Mouse (Mus musculus) thymus, adult 2 months (tissue): Measurements from ENCODE around the gene Stim1. TPM values are rescaled to one million over a fixed set of nuclear protein-coding genes. Genes with fewer than 3 reads are reported as not detected.

Experiments used
- DNase-seq: peaks from one replicate; pipeline ENCODE4 v3.0.0; 2021
- H3K27ac ChIP-seq: fragments of 200-500 bp; 2 replicates; pipeline ENCODE4 v1.5.1; 2012; ENCODE audit warnings: low read length, control low read depth; ENCODE audit not compliant: control insufficient read depth, insufficient read depth
- H3K27me3 ChIP-seq: fragments of 200-500 bp; 2 replicates; pipeline ENCODE4 v1.6.1; 2012; ENCODE audit warnings: mild to moderate bottlenecking, low read length, moderate library complexity, mixed read lengths; ENCODE audit not compliant: control insufficient read depth, insufficient read depth
- H3K36me3 ChIP-seq: fragments of 200-500 bp; 2 replicates; pipeline ENCODE4 v1.6.1; 2012; ENCODE audit warnings: mild to moderate bottlenecking, low read length, moderate library complexity; ENCODE audit not compliant: control insufficient read depth, insufficient read depth
- H3K4me1 ChIP-seq: fragments of 200-500 bp; replicated peaks from 2 replicates; pipeline ENCODE4 v1.6.1; 2012; ENCODE audit warnings: low read length; ENCODE audit not compliant: control insufficient read depth, insufficient read depth
- H3K4me3 ChIP-seq: fragments of 200-500 bp; 2 replicates; pipeline ENCODE4 v1.5.1; 2012; ENCODE audit warnings: mild to moderate bottlenecking, low read length, control low read depth, moderate library complexity; ENCODE audit not compliant: control insufficient read depth, insufficient read depth
- CTCF ChIP-seq: fragments of 200-500 bp; IDR thresholded peaks from 2 replicates; pipeline ENCODE4 v1.5.1; 2012; ENCODE audit warnings: mild to moderate bottlenecking, control low read depth, low read length, moderate library complexity, borderline replicate concordance; ENCODE audit not compliant: control insufficient read depth, poor library complexity, insufficient read depth; ENCODE audit errors: extremely low read depth
- POLR2A ChIP-seq: fragments of 200-500 bp; IDR thresholded peaks from 2 replicates; pipeline ENCODE4 v1.6.1; 2012; ENCODE audit warnings: mild to moderate bottlenecking, low read length, control low read depth, moderate library complexity; ENCODE audit not compliant: control insufficient read depth, poor library complexity, insufficient read depth; ENCODE audit errors: extremely low read depth
- WGBS: fragments of 180-500 bp; shearing (Covaris S2); methylation state at CpG from one replicate; pipeline ENCODE4 v1.1.7; 2018; 5-methylcytosine and 5-hydroxymethylcytosine counted together
- polyA plus RNA-seq: library from polyadenylated mRNA; depleted of rRNA; stranded (reverse); fragments of >200 nt; gene quantifications from 2 replicates; pipeline ENCODE4 v1.2.3, GENCODE M21; 2012

Stim1 gene
- polyA plus RNA-seq, 1 experiment = 98.6 TPM

DNA sequence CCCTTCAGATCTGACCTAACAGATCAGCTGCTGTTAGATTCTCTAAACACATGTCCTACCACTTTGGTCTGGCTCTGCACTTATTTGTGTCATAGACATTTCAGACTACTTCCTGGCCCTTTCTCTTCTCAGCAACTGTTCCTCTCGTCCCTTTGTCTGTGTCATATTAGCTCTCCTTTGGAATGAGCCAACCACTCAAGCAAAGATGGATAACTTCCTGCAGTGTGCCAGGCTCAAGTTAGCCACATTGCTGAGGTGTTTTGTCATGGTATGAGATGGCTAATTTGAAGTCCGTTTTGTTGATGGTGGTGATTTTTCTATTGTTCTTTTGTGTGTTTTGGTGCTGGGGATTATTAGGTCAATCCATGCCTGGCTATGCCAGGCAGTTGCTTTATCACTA, 93.7 kb downstream of the Stim1 start:
- WGBS = 84% methylated on average over 2 of the region's 2 CpGs
- no peak overlapping the region for H3K27ac ChIP-seq
- no peak for TF ChIP-seq POLR2A
- TF ChIP-seq CTCF = no peak
- H3K4me1 ChIP-seq = no peaks in the 10 kb centered on the region
- H3K4me3 ChIP-seq = no peak overlapping the region
- no peak for DNase-seq
- H3K27me3 ChIP-seq = no peaks in the 10 kb centered on the region
- no peaks in the 10 kb centered on the region; the same call in 1 of the 2 replicates for H3K36me3 ChIP-seq

DNA sequence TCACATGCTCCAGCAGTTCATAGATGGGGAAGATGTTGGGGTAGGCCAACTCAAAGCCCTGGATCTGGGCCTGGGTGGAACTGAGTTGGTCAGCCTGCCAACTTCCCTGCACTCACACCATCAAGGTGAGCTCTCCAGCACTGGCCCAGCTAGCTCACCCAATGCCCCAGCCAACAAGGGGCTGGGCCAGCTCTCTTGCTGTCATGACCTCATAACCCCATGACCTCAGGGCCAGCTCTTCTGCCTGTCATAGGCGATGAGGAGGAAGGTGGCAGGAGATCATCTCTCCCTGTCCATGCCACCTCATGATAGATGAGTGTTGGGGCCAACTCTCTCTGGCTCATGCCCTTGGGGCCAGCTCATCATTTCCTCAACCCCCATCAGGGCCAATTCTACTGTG, 96.2 kb downstream of the Stim1 start:
- Histone ChIP-seq H3K36me3 (no peaks in the 10 kb centered on the region), H3K27me3 (no peaks in the 10 kb centered on the region), H3K27ac (no peak overlapping the region), H3K4me3 (no peak overlapping the region), H3K4me1 (no peaks in the 10 kb centered on the region)
- no peak for TF ChIP-seq POLR2A
- WGBS = 100% methylated on average over 1 of the region's 1 CpGs
- no peak for DNase-seq

DNA sequence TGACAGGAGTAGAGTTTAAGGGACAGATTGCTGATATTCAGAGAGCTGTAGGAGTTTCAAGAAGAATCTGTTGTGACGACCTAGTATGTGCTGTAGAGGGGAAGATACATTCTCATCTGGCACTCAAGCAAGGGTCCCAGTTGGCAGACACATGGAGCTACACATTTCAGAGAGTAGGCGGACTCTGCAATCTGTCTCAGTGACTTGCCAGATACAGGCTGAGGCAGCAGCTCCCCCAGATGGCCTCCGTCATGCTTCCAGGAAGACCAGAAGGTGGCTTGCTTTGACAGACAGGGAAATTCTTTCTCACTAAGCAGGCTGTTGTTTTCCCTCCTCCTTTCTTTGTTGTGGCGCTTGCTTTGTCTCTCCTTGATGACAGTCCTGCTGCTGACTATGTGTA, 102.1 kb downstream of the Stim1 start:
- H3K36me3 ChIP-seq = no peaks in the 10 kb centered on the region
- no peak overlapping the region for H3K27ac ChIP-seq
- WGBS = 69% methylated on average over 4 of the region's 4 CpGs
- no peak overlapping the region for H3K4me3 ChIP-seq
- H3K4me1 ChIP-seq = no peaks in the 10 kb centered on the region
- DNase-seq = peak; percentile 23
- TF ChIP-seq POLR2A (no peak), CTCF (no peak)
- H3K27me3 ChIP-seq = no peaks in the 10 kb centered on the region

DNA sequence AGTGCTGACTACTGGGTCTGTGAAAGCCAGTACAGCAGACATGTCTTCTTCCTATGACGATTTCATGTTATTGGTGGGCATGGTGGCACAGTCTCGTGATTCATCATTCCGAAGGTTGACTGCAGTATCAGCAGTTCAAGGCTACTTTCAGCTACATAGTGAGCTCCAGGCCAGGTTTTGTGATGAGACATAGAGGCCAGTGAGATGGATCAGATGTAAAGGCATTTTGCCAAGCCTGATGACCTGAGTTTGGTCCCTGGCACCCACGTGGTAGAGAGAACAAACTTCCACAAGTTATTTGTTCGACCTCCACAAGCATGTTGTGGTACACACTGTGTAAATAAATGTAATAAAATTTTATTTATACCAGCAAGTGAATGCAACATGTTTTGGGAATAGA, 102.9 kb downstream of the Stim1 start:
- Histone ChIP-seq H3K4me3 (no peak overlapping the region), H3K4me1 (no peaks in the 10 kb centered on the region), H3K36me3 (no peaks in the 10 kb centered on the region), H3K27me3 (no peaks in the 10 kb centered on the region), H3K27ac (no peak overlapping the region)
- DNase-seq = no peak
- TF ChIP-seq POLR2A = no peak
- no peak for TF ChIP-seq CTCF
- WGBS = 95% methylated on average over 5 of the region's 5 CpGs

DNA sequence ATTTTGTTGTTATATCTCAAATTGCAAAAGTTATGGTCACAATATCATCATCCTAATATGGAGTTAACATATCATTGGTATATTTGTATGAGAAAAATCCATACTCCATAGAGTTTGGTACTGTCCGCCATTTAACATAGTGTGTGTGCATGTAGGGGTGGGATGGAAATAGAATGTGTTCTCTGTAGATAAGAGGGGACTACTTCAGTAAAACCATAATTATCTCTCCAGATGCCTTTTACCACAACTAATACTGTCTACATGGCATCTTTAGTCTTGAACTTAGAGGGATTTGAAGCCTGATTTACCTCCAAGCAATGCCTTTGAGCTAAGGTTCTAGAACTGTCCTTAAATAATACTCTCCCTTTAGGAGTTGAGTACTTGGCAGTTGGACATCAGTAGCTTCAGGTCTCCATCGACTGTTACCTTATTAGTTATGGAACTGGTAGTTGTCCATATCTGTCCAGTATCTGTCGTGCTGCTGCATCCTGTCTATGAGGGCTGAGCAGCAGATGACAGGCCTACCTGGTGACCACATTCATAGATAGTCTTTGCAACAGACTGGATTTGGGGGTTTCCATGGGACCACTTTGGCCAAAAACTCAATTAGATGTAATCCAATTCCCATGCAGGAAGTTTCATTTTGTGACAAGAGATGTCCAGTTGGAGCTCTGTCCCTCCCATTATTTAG, 105.9 kb downstream of the Stim1 start:
- H3K27me3 ChIP-seq = no peaks in the 10 kb centered on the region; the same call in 1 of the 2 replicates
- no peak overlapping the region for H3K27ac ChIP-seq
- H3K36me3 ChIP-seq = no peaks in the 10 kb centered on the region
- DNase-seq = no peak
- H3K4me1 ChIP-seq = no peaks in the 10 kb centered on the region
- no peak overlapping the region for H3K4me3 ChIP-seq
- TF ChIP-seq POLR2A (no peak), CTCF (no peak)
- WGBS = 97% methylated on average over 3 of the region's 3 CpGs

DNA sequence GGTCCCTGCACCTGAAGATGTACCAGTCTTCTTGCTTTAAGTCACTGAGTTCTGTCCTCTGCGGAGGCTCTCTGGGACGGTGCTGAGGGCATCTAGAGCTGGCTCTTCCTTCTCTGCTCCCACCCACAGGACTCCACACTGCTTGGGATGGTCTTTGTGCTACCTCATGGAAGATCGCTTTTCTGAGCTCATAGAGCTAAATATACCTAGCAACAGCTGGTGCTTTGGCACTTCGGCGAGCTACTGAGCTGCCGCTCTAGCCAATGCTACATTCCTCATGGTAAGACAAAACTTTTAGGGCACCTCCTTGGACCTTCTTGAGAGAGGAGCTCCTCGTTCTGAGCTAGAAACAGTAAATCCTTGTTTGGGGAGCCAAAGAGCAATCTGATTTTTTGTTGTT, 115.6 kb downstream of the Stim1 start:
- H3K27me3 ChIP-seq = no peaks in the 10 kb centered on the region; the same call in 1 of the 2 replicates
- 99% methylated on average over 7 of the region's 7 CpGs for WGBS
- no peak for DNase-seq
- no peaks in the 10 kb centered on the region for H3K4me1 ChIP-seq
- H3K4me3 ChIP-seq = no peak overlapping the region
- no peaks in the 10 kb centered on the region for H3K36me3 ChIP-seq
- no peak overlapping the region for H3K27ac ChIP-seq
- TF ChIP-seq CTCF = no peak
- TF ChIP-seq POLR2A = no peak

DNA sequence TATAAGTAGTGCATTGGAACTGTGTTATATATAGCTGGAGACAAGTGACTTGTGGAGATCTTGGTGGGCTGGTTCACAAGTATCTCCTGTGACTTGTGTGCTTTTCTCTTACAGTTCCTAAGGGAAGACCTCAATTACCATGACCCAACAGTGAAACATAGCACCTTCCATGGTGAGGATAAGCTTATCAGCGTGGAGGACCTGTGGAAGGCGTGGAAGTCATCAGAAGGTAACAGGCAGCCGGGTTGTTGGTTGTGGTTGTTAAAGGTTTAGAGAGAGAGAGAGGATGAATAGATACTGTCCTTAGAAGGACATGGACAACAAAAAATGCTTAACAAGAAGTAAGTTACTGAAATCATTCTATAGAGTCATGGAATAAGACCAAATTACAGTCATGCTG, 118.4 kb downstream of the Stim1 start:
- no peaks in the 10 kb centered on the region for H3K27me3 ChIP-seq
- no peak for DNase-seq
- H3K36me3 ChIP-seq = no peaks in the 10 kb centered on the region
- no peak overlapping the region for H3K4me3 ChIP-seq
- H3K27ac ChIP-seq = no peak overlapping the region
- H3K4me1 ChIP-seq = no peaks in the 10 kb centered on the region
- TF ChIP-seq POLR2A (no peak), CTCF (no peak)
- WGBS = 97% methylated on average over 3 of the region's 3 CpGs
